Mouse (Mus musculus) testis, adult 2 months (tissue): ENCODE measurements around the gene St8sia4.

Experiments
- CTCF ChIP-seq: fragments of 200-500 bp; IDR thresholded peaks from 2 replicates; pipeline ENCODE4 v1.5.1; 2012; ENCODE audit warnings: low read depth, mild to moderate bottlenecking, inconsistent platforms, low read length, moderate library complexity; ENCODE audit not compliant: control insufficient read depth, insufficient read depth, insufficient replicate concordance
- POLR2A ChIP-seq: fragments of 200-500 bp; IDR thresholded peaks from 2 replicates; pipeline ENCODE4 v1.6.1; 2012; ENCODE audit warnings: low read depth, mild to moderate bottlenecking, inconsistent platforms, low read length, moderate library complexity; ENCODE audit not compliant: control insufficient read depth

DNA sequence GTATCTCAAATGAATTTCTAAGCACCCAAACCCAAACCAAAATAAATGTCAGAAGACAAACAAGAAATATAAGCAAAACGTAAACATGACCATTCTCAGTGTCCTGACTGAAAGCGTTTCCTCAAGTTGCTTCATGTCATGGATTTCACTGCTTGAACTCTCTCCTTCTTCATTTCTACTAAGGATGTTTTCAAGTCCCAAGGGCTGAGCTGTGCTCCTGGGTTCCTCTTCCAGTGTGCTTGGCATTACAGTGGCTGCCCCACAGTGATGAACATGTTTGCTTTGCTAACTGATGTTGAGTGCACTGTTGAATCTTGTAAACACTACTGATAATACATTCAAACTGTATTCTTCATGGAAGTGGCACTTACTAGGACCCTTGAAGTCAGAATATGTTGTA, 76.3 kb downstream of the St8sia4 start:
- TF ChIP-seq CTCF (no peak), POLR2A (no peak)
